Mouse (Mus musculus): ENCODE measurements around the gene Ube2q2. TPM values are rescaled to one million over a fixed set of nuclear protein-coding genes. Genes with fewer than 3 reads are reported as not detected.
"Not testable (repeated sequence)": the region's sequence is repeated elsewhere in the genome, so short reads cannot be mapped to it uniquely, and the experiment has no call there.

The Ube2q2 gene
- polyA plus RNA-seq (2015; fragmentation: Nextera tagmentation; extraction: Ambion mirVana): 40.0 and 41.3 TPM in 2 replicates

GRCm38 (mm10) chr9:55148854-55149498 lies at the start of gene Ube2q2:
Gene Ube2q2 (plus strand): TSS chr9:55148854.
- ATAC-seq (ENCODE audit: low FRiP score, low read depth): peak; percentile 86

GRCm38 (mm10) chr9:55101117-55101516 lies 47.5 kb upstream of the Ube2q2 start:
- Histone ChIP-seq H3K27ac (replicated peaks) (no peak overlapping the region), H3K4me2 (no peak overlapping the region), H3K27me3 (no peaks in the 10 kb centered on the region), H3K9me3 (no peaks in the 10 kb centered on the region), H3K36me3 (no peaks in the 10 kb centered on the region), H3K4me3 (no peak overlapping the region), H3K9ac (no peak overlapping the region), H3K4me1 (replicated peaks) (no peaks in the 10 kb centered on the region)
- ATAC-seq (ENCODE audit: low FRiP score, low read depth): no peak
- 29% methylated on average over 3 of the region's 3 CpGs for WGBS

More at GRCm38 (mm10) chr9:55148854-55149498, at the start of gene Ube2q2:
- peaks cover 23% of the 10 kb centered on the region for H3K4me1 ChIP-seq (replicated peaks)
- peak within 1 kb of the TSS; percentile 85 for H3K9ac ChIP-seq
- peak within 1 kb of the TSS; percentile 87 for H3K27ac ChIP-seq (replicated peaks)
- H3K4me2 ChIP-seq: peak within 1 kb of the TSS; percentile 95
- H3K9me3 ChIP-seq: no peaks in the 10 kb centered on the region
- WGBS: 1% methylated on average over 55 of the region's 81 CpGs
- H3K27me3 ChIP-seq: no peaks in the 10 kb centered on the region
- H3K4me3 ChIP-seq: peak within 1 kb of the TSS; percentile 74
- no peaks in the 10 kb centered on the region for H3K36me3 ChIP-seq

- no peaks in the 10 kb centered on the region for H3K27me3 ChIP-seq
- H3K36me3 ChIP-seq: no peaks in the 10 kb centered on the region
- no peak for ATAC-seq (ENCODE audit: low FRiP score, low read depth)
- no peak overlapping the region for H3K27ac ChIP-seq (replicated peaks)
- no peaks in the 10 kb centered on the region for H3K9me3 ChIP-seq
- no peaks in the 10 kb centered on the region for H3K4me1 ChIP-seq (replicated peaks)
- no peak overlapping the region for H3K9ac ChIP-seq
- H3K4me2 ChIP-seq: no peak overlapping the region
- H3K4me3 ChIP-seq: no peak overlapping the region
- 94% methylated on average over 8 of the region's 8 CpGs for WGBS
Observed at GRCm38 (mm10) chr9:55102186-55102835, 46.3 kb upstream of the Ube2q2 start.

GRCm38 (mm10) chr9:55102931-55103630 lies 45.6 kb upstream of the Ube2q2 start:
- no peak for ATAC-seq (ENCODE audit: low FRiP score, low read depth)
- 95% methylated on average over 5 of the region's 5 CpGs for WGBS
- no peak overlapping the region for H3K4me3 ChIP-seq

GRCm38 (mm10) chr9:55110059-55110834 lies 38.4 kb upstream of the Ube2q2 start:
- peak; percentile 89 for ATAC-seq (ENCODE audit: low FRiP score, low read depth)
- Histone ChIP-seq H3K4me2 (peak overlapping the region; percentile 34; the same call in 1 of the 2 replicates), H3K4me3 (no peak overlapping the region), H3K36me3 (no peaks in the 10 kb centered on the region), H3K4me1 (replicated peaks) (no peaks in the 10 kb centered on the region), H3K27ac (replicated peaks) (no peak overlapping the region), H3K27me3 (no peaks in the 10 kb centered on the region), H3K9ac (no peak overlapping the region), H3K9me3 (no peaks in the 10 kb centered on the region)
- 32% methylated on average over 16 of the region's 16 CpGs for WGBS

More at GRCm38 (mm10) chr9:55102931-55103630, 45.6 kb upstream of the Ube2q2 start:
- Histone ChIP-seq H3K27ac (replicated peaks) (no peak overlapping the region), H3K36me3 (no peaks in the 10 kb centered on the region), H3K9ac (no peak overlapping the region), H3K27me3 (no peaks in the 10 kb centered on the region), H3K4me1 (replicated peaks) (no peaks in the 10 kb centered on the region), H3K9me3 (no peaks in the 10 kb centered on the region), H3K4me2 (no peak overlapping the region)

GRCm38 (mm10) chr9:55110835-55111217 lies 37.8 kb upstream of the Ube2q2 start:
- ATAC-seq (ENCODE audit: low FRiP score, low read depth); H3K4me1 ChIP-seq (replicated peaks); H3K27ac ChIP-seq (replicated peaks); H3K4me3 ChIP-seq; H3K36me3 ChIP-seq; H3K9ac ChIP-seq; H3K4me2 ChIP-seq; H3K9me3 ChIP-seq; H3K27me3 ChIP-seq: not testable (repeated sequence)
- WGBS: 11% methylated on average over 3 of the region's 3 CpGs

- Histone ChIP-seq H3K27me3 (no peaks in the 10 kb centered on the region), H3K4me1 (replicated peaks) (no peaks in the 10 kb centered on the region), H3K9ac (no peak overlapping the region), H3K4me3 (no peak overlapping the region), H3K4me2 (no peak overlapping the region), H3K36me3 (no peaks in the 10 kb centered on the region), H3K27ac (replicated peaks) (no peak overlapping the region), H3K9me3 (no peaks in the 10 kb centered on the region)
- 88% methylated on average over 1 of the region's 1 CpGs for WGBS
- ATAC-seq (ENCODE audit: low FRiP score, low read depth): no peak
Observed at GRCm38 (mm10) chr9:55114752-55115151, 33.9 kb upstream of the Ube2q2 start.

- Histone ChIP-seq H3K4me1 (replicated peaks) (no peaks in the 10 kb centered on the region), H3K27me3 (no peaks in the 10 kb centered on the region), H3K9ac (no peak overlapping the region), H3K9me3 (no peaks in the 10 kb centered on the region), H3K27ac (replicated peaks) (no peak overlapping the region), H3K4me2 (no peak overlapping the region), H3K4me3 (no peak overlapping the region), H3K36me3 (no peaks in the 10 kb centered on the region)
- ATAC-seq (ENCODE audit: low FRiP score, low read depth): no peak
- 76% methylated on average over 5 of the region's 5 CpGs for WGBS
Observed at GRCm38 (mm10) chr9:55117293-55118055, 31.2 kb upstream of the Ube2q2 start.

- Histone ChIP-seq H3K27me3 (no peaks in the 10 kb centered on the region), H3K9me3 (no peaks in the 10 kb centered on the region), H3K27ac (replicated peaks) (no peak overlapping the region), H3K36me3 (no peaks in the 10 kb centered on the region), H3K9ac (no peak overlapping the region), H3K4me3 (no peak overlapping the region), H3K4me1 (replicated peaks) (no peaks in the 10 kb centered on the region), H3K4me2 (no peak overlapping the region)
- no peak for ATAC-seq (ENCODE audit: low FRiP score, low read depth)
- 75% methylated on average over 3 of the region's 3 CpGs for WGBS
Observed at GRCm38 (mm10) chr9:55122586-55122985, 26.1 kb upstream of the Ube2q2 start.

- no peak overlapping the region for H3K9ac ChIP-seq
- H3K27ac ChIP-seq (replicated peaks): no peak overlapping the region
- no peak overlapping the region for H3K4me2 ChIP-seq
- H3K9me3 ChIP-seq: no peaks in the 10 kb centered on the region
- no peak for ATAC-seq (ENCODE audit: low FRiP score, low read depth)
- H3K27me3 ChIP-seq: no peaks in the 10 kb centered on the region
- H3K4me1 ChIP-seq (replicated peaks): no peaks in the 10 kb centered on the region
- no peak overlapping the region for H3K4me3 ChIP-seq
- no peaks in the 10 kb centered on the region for H3K36me3 ChIP-seq
- WGBS: 89% methylated on average over 7 of the region's 7 CpGs
Observed at GRCm38 (mm10) chr9:55125735-55126134, 22.9 kb upstream of the Ube2q2 start.

- Histone ChIP-seq H3K4me1 (replicated peaks) (no peaks in the 10 kb centered on the region), H3K4me2 (no peak overlapping the region), H3K27ac (replicated peaks) (no peak overlapping the region), H3K9ac (no peak overlapping the region), H3K9me3 (no peaks in the 10 kb centered on the region), H3K36me3 (no peaks in the 10 kb centered on the region), H3K4me3 (no peak overlapping the region), H3K27me3 (no peaks in the 10 kb centered on the region)
- 84% methylated on average over 1 of the region's 1 CpGs for WGBS
- no peak for ATAC-seq (ENCODE audit: low FRiP score, low read depth)
Observed at GRCm38 (mm10) chr9:55126295-55126694, 22.4 kb upstream of the Ube2q2 start.
